Comparison of ENCODE assay signal across 21 mouse cellular contexts in the genomic region with DNA sequence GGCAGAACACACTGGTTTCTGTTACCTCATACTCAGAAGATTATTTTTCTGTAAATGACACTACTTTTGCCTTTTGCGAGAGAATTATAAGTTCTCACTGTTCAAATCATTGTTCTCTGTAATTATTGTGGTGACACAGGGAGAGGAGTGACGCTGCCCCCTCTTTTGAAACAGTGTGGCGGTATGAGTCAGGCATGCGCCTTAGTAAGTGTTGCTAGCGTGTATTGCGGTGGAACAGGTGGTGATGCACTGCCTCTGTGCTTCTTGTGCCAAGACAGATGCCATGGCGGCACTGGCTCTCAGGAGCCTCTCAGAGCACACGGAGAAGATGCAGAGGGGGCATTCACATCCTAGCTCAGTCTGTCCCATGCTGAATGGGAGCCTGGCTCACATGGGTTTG. TPM values are rescaled to one million over a fixed set of nuclear protein-coding genes. Genes with fewer than 3 reads are reported as not detected.
A peak's percentile ranks its signal among the peaks of the same experiment; 100 is the strongest.
DNase-seq lines count a peak whose midpoint lies in the region; ATAC-seq lines count a peak whose summit lies in the region.
"Had no signal": no experiment of that assay in that cellular context is flagged by ENCODE, and none has a peak within 500 bp of the region (broad histone marks: within the 10 kb centered on the region; RNA-seq: fewer than 3 reads in every experiment).

No protein-coding gene starts in this region.

- 90% methylated on average over 8 of the region's 8 CpGs for WGBS in midbrain, embryonic 13.5 days
- WGBS in forebrain, embryonic 10.5 days = 92% methylated on average over 8 of the region's 8 CpGs

- no peak for ATAC-seq in midbrain, embryonic 13.5 days
- ATAC-seq: forebrain, embryonic 14.5 days had no signal

- H3K27me3 ChIP-seq in midbrain, embryonic 13.5 days = no peaks in the 10 kb centered on the region
- no peaks in the 10 kb centered on the region for H3K27me3 ChIP-seq in forebrain, embryonic 10.5 days (ENCODE audit: poor library complexity, severe bottlenecking)
- H3K27me3 ChIP-seq: limb, embryonic 13.5 days; liver, embryonic 15.5 days; neural tube, embryonic 12.5 days had no signal

- DNase-seq in brain, adult 2 months (ENCODE audit: low read depth, low spot score) = peak; percentile 91
- DNase-seq in frontal cortex, postnatal 36 days (ENCODE audit: low spot score in 2 of 2) = peak; percentile 69
- peak; percentile 66 to 70 for DNase-seq in left cerebral cortex, adult 18-20 months (ENCODE audit: low spot score in 2 of 2)
- DNase-seq in right cerebral cortex, adult 2 months (ENCODE audit: low spot score in 2 of 2) = peak; percentile 64 to 79
- no peak for DNase-seq in adrenal gland, postnatal 14 days
- DNase-seq in forebrain, embryonic 10.5 days (ENCODE audit: extremely low spot score, low spot score) = no peak
- DNase-seq: adrenal gland, postnatal 36 days; cerebellum, postnatal 10 days; embryo, embryonic 11 days; gastrocnemius, postnatal 10 days; heart, adult 2 months; kidney, adult 9 months; lung, postnatal 14 days had no signal

- H3K27ac ChIP-seq in midbrain, embryonic 13.5 days = no peak overlapping the region
- no peak overlapping the region for H3K27ac ChIP-seq in forebrain, embryonic 10.5 days
- H3K27ac ChIP-seq: heart, adult 2 months; hindbrain, embryonic 10.5 days; limb, embryonic 13.5 days; liver, embryonic 15.5 days; neural tube, embryonic 12.5 days had no signal

- H3K4me1 ChIP-seq in midbrain, embryonic 13.5 days (replicated peaks) = peaks cover 15% of the 10 kb centered on the region
- peaks cover 22% of the 10 kb centered on the region for H3K4me1 ChIP-seq in forebrain, embryonic 10.5 days
- H3K4me1 ChIP-seq: limb, embryonic 13.5 days; liver, embryonic 15.5 days; neural tube, embryonic 12.5 days had no signal

- no peaks in the 10 kb centered on the region for H3K9me3 ChIP-seq in midbrain, embryonic 13.5 days
- H3K9me3 ChIP-seq in forebrain, embryonic 10.5 days = no peaks in the 10 kb centered on the region
- H3K9me3 ChIP-seq: hindbrain, embryonic 10.5 days; limb, embryonic 13.5 days; liver, embryonic 15.5 days; megakaryocyte, embryonic 14.5 days; neural tube, embryonic 12.5 days had no signal

- no peak overlapping the region for H3K9ac ChIP-seq in midbrain, embryonic 13.5 days (replicated peaks)
- H3K9ac ChIP-seq: limb, embryonic 13.5 days; liver, embryonic 15.5 days; neural tube, embryonic 12.5 days had no signal

- no peak overlapping the region for H3K4me3 ChIP-seq in midbrain, embryonic 13.5 days (replicated peaks)
- no peak overlapping the region for H3K4me3 ChIP-seq in forebrain, embryonic 10.5 days
- H3K4me3 ChIP-seq: heart, adult 2 months; hindbrain, embryonic 10.5 days; limb, embryonic 13.5 days; liver, embryonic 15.5 days; megakaryocyte, embryonic 14.5 days; neural tube, embryonic 12.5 days had no signal

- H3K4me2 ChIP-seq in midbrain, embryonic 13.5 days (replicated peaks) = no peak overlapping the region
- H3K4me2 ChIP-seq: limb, embryonic 13.5 days; liver, embryonic 15.5 days; neural tube, embryonic 12.5 days had no signal

- H3K36me3 ChIP-seq in midbrain, embryonic 13.5 days = no peaks in the 10 kb centered on the region
- H3K36me3 ChIP-seq in forebrain, embryonic 10.5 days (replicated peaks) = no peaks in the 10 kb centered on the region
- H3K36me3 ChIP-seq: hindbrain, embryonic 10.5 days; limb, embryonic 13.5 days; liver, embryonic 15.5 days; neural tube, embryonic 12.5 days had no signal

RNA-seq across cellular contexts. Expression of a gene that starts 22.2 kb away (rescaled TPM):
- 10 to 100 TPM; 26.7 to 28.5 TPM for total RNA-seq in left cerebral cortex, adult 18-20 months (2021)
- total RNA-seq in adrenal gland, postnatal 14 days (2021) = 2.9 and 3.2 TPM in 2 replicates
- polyA plus RNA-seq in midbrain, embryonic 13.5 days (2015; fragmentation: Nextera tagmentation; extraction: Ambion mirVana) = 2.0 and 2.2 TPM in 2 replicates
- 2.8 and 3.3 TPM in 2 replicates for polyA plus RNA-seq in forebrain, embryonic 10.5 days (2016; fragmentation: Nextera tagmentation; extraction: Ambion mirVana)

RNA-seq across cellular contexts. Expression of a gene that starts 52.9 kb away (rescaled TPM):
- not detected for total RNA-seq in left cerebral cortex, adult 18-20 months (2021)
- total RNA-seq in adrenal gland, postnatal 14 days (2021) = not detected in 2 replicates
- not detected in 2 replicates for polyA plus RNA-seq in midbrain, embryonic 13.5 days (2015; fragmentation: Nextera tagmentation; extraction: Ambion mirVana)
- polyA plus RNA-seq in forebrain, embryonic 10.5 days (2016; fragmentation: Nextera tagmentation; extraction: Ambion mirVana) = not detected in 2 replicates
- total RNA-seq: adrenal gland, postnatal 36 days; gastrocnemius, postnatal 10 days; heart, adult 2 months; midbrain, postnatal 0 days had no signal
- polyA plus RNA-seq: forebrain, embryonic 14.5 days; hindbrain, embryonic 10.5 days; limb, embryonic 13.5 days; liver, embryonic 15.5 days; midbrain, postnatal 0 days; neural tube, embryonic 12.5 days had no signal

Comparison
In these comparisons a context has a peak if more than half of its experiments do, and no peak if none do; other contexts are left out.
1. DNase-seq: peak in brain, adult 2 months (single experiment), frontal cortex, postnatal 36 days (2 of 2), left cerebral cortex, adult 18-20 months (2 of 2) and right cerebral cortex, adult 2 months (2 of 2); none in adrenal gland, postnatal 14 days (single experiment) and forebrain, embryonic 10.5 days (single experiment).